Mouse (Mus musculus): ENCODE data around the gene Clpx. TPM values are rescaled to one million over a fixed set of nuclear protein-coding genes. Genes with fewer than 3 reads are reported as not detected.

Clpx gene
- 47.4 and 54.7 TPM in 2 replicates for polyA plus RNA-seq (2016; fragmentation: Nextera tagmentation; extraction: Ambion mirVana)

DNA sequence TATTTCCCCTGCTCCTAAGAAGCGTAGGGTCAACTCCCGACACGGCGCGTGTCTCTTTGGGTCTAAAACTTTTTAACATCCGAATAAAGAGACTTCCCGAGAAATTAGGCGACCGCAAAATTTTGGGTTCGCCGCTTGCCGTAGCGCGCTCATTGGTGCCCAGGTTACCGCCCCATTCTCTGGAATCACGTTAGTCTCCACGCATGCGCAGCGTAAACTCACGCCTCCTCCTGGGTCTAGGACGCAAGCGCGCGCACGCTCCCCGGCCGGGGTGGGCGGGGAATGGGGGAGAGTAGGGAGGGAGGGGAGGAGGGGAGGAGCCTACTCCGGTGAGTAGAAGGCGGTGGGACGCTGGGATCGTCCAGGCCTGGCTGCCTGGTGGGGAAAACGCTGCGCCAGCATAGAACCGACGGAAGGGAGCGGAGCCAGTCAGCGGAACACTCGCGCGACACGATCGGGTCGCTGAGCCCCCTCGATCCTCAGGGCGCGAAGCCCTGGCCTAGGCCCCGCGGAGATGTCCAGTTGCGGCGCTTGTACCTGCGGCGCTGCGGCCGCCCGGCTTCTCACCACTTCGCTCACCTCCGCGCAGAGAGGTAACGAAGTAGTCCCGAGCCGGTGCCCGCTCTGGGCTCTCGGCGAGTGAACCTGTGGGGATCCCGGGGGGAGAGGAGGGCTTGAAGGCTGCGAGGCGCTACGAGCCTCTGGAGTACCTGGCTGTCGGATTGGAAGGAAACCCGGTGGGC lies at the start of gene Clpx:
Clpx (plus strand) TSS at position 288 of the 743 bp plus-strand sequence.
- H3K4me1 ChIP-seq = peaks cover 20% of the 10 kb centered on the region
- 0 out of 2 replicates have a peak, but pooled peaks cover 3% of the 10 kb centered on the region for H3K36me3 ChIP-seq
- peak within 1 kb of the TSS; percentile 95 for H3K4me3 ChIP-seq
- H3K9ac ChIP-seq = peak within 1 kb of the TSS; percentile 96
- under 1% methylated on average over 70 of the region's 71 CpGs for WGBS
- H3K27me3 ChIP-seq = no peaks in the 10 kb centered on the region
- peak within 1 kb of the TSS; percentile 88 for H3K4me2 ChIP-seq (replicated peaks)
- ATAC-seq (ENCODE audit: low FRiP score) = peak; percentile 97
- H3K27ac ChIP-seq = peak within 1 kb of the TSS; percentile 91
- no peaks in the 10 kb centered on the region for H3K9me3 ChIP-seq (replicated peaks)

DNA sequence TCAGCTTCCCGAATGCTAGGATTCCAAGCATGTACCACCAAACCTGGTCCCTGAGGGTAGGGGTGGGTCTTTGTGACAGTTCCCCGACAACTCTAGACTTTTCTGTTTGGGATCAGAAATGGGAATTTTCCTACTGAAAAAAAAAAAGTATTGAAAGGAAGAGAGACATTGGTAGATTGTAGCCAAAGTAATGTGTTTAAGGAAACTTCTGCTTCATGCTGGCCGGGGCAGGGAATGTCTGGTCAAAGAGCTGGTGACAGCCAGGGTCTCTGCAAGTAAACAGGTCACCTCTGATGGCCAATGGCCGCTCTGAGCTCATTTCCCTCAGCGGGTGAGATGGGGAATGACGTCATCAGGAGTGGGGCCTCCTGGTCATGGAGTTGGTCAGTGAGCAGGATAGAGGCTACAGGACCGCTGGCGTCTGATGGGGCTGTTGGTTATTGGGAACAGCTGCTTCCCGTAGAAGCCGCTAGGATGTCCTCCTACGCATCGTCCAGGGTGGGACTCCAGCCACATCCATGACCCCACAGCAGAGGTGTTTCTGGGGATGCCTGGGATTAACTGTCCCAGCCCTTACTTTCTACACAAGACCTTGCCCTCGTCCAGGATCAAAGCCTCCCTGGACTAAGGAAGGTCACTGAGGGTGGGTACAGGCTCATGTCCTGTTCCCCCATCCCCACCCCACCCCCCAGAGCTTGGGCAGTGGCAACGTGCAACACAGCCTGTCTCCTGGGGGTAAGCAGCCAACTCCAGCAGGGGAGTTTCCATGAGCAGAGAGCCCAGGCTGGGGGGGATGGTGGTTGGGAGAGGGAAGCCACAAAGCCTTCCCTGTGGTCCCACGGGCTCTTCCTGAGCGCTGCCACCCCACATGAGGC lies 46.3 kb upstream of the Clpx start:
- no peak for ATAC-seq (ENCODE audit: low FRiP score)
- Histone ChIP-seq H3K9ac (no peak overlapping the region), H3K4me1 (no peaks in the 10 kb centered on the region), H3K9me3 (replicated peaks) (no peaks in the 10 kb centered on the region), H3K36me3 (no peaks in the 10 kb centered on the region), H3K27ac (no peak overlapping the region), H3K4me2 (replicated peaks) (no peak overlapping the region), H3K27me3 (no peaks in the 10 kb centered on the region), H3K4me3 (no peak overlapping the region)
- WGBS = 78% methylated on average over 16 of the region's 16 CpGs

DNA sequence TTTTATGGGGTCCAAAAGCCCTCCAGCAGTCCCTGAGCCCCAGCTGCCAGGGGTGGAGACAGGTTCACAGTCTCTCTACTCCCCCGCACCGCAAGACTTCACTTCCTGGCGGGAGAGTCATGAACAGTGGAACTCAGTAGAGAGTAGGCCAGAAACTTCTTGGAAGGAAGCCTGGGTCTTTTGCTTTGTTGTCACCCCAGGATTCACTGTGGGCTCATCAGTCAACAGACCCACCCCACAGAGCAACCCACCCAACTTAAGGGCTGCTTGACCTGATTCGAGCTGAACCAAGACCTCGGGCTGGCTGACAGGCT lies 45.7 kb upstream of the Clpx start:
- 84% methylated on average over 5 of the region's 5 CpGs for WGBS
- H3K4me3 ChIP-seq = no peak overlapping the region

DNA sequence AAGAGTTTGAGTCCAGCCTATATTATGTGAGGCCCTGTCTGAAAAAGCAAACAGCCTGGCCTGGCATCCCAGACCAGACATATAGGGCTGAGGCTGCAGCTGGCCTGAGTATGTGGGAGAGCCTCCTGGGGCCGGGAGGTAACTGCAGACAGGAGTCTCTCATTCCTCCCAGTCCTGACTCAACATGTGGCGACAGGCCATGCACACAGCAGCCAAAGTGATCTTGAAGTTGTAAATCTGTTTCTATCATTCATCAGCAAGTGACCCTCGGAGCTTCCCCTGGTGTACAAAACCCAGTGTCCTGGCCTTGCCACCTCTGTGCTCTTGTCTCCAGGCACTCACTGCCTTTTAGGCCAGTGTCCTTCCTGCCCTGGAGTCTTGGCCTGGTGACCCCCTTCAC lies 42.0 kb upstream of the Clpx start:
- H3K27me3 ChIP-seq = no peaks in the 10 kb centered on the region
- H3K9ac ChIP-seq = no peak overlapping the region
- no peaks in the 10 kb centered on the region for H3K4me1 ChIP-seq
- no peak overlapping the region for H3K4me2 ChIP-seq (replicated peaks)
- no peaks in the 10 kb centered on the region for H3K36me3 ChIP-seq
- H3K9me3 ChIP-seq (replicated peaks) = no peaks in the 10 kb centered on the region
- ATAC-seq (ENCODE audit: low FRiP score) = no peak
- no peak overlapping the region for H3K4me3 ChIP-seq
- H3K27ac ChIP-seq = no peak overlapping the region
- WGBS = 85% methylated on average over 3 of the region's 3 CpGs

More for the DNA sequence above, 45.7 kb upstream of the Clpx start:
- Histone ChIP-seq H3K9ac (no peak overlapping the region), H3K4me1 (no peaks in the 10 kb centered on the region), H3K27ac (no peak overlapping the region), H3K4me2 (replicated peaks) (no peak overlapping the region), H3K36me3 (no peaks in the 10 kb centered on the region), H3K27me3 (no peaks in the 10 kb centered on the region), H3K9me3 (replicated peaks) (no peaks in the 10 kb centered on the region)
- ATAC-seq (ENCODE audit: low FRiP score) = no peak

DNA sequence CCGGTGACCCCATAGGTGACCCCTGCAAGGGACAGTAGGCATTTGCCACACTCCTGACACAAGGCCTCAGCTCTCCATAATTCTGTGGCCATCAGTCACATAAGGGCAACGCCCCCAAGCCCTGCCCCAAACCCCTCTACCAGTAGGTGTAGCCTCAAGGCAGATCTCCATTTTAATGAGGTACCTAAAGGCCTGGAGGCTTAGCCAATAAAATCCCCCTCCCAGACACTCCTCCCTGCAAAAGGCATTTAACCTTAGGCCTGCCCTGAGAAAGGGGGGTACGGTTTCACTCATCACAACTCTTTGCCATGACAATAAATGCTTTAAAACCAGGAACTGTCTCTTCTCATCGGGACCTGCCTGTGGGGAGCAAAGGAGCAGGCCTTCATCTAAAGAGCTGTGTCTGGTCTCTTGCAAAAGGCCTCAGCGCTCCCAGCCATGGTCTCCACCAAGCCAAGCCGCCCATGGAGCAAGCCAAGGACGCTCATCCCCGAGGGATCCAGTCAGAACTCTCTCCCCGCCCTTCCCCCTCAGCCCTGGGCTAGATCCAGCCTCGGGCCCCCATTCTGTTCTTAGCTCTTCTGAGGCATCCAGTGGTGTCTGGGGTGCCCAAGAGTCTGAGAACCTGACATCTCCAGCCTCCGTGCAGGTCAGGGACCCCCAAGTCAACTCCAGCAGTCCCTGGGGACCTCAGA lies 38.0 kb upstream of the Clpx start:
- no peaks in the 10 kb centered on the region for H3K4me1 ChIP-seq
- WGBS = 70% methylated on average over 11 of the region's 11 CpGs
- no peak overlapping the region for H3K4me3 ChIP-seq
- 0 out of 2 replicates have a peak, but pooled peaks cover 2% of the 10 kb centered on the region for H3K27me3 ChIP-seq
- no peak overlapping the region for H3K27ac ChIP-seq
- H3K36me3 ChIP-seq = no peaks in the 10 kb centered on the region
- no peaks in the 10 kb centered on the region for H3K9me3 ChIP-seq (replicated peaks)
- no peak overlapping the region for H3K4me2 ChIP-seq (replicated peaks)
- no peak overlapping the region for H3K9ac ChIP-seq
- ATAC-seq (ENCODE audit: low FRiP score) = no peak

DNA sequence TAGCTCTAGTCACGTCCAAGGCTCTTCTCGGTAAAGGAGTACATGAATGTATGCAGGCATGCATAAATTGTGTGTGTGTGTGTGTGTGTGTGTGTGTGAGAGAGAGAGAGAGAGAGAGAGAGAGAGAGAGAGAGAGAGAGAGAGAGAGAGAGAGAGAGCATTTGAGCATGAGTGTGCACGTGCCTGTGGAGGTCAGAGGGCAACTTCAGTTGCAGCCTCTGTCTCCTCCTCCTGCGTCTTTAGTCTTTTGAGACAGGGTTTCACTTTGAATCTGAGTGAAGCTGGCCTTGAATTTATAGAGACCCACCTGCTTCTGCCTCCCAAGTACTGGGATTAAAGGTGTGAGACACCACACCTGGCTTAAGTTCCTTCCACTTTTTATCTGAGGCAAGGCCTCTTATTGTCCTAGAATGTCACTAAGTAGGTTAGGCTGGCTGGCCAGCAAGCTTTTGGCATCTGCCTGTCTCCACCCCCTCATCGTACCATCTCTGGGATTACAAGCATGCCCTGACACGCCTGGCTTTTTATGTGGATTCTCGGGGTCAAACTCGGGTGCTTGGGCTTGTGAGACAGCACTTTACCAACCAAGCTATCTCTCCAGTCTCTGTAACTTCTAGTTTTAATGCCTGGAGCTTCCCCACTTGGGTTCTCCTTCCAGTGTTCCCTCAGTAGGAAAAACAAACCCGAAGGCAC lies 36.7 kb upstream of the Clpx start:
- Histone ChIP-seq H3K4me3 (no peak overlapping the region), H3K4me2 (replicated peaks) (no peak overlapping the region), H3K27ac (no peak overlapping the region), H3K9ac (no peak overlapping the region), H3K4me1 (no peaks in the 10 kb centered on the region), H3K9me3 (replicated peaks) (no peaks in the 10 kb centered on the region), H3K27me3 (0 out of 2 replicates have a peak, but pooled peaks cover 2% of the 10 kb centered on the region), H3K36me3 (no peaks in the 10 kb centered on the region)
- WGBS = 75% methylated on average over 9 of the region's 9 CpGs
- ATAC-seq (ENCODE audit: low FRiP score) = no peak

DNA sequence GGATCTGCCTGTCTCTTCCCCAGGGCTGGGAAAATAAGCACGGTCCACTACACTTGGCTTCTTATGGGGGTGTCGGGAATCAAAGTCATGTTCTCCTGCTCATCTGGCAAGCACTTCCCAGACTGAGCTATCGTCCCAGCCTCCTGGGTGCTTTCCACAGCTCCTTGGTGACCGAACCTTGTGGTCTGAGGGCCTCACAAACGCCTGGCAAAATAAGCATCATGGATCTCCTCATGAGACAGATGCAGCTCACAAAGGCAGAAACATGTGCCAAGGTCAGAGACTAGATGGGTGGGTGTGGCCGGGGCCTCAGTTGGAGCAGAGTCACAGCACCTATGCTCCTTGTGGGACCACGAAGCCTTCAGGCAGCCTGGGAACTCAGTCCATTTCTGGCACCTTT lies 34.7 kb upstream of the Clpx start:
- no peak for ATAC-seq (ENCODE audit: low FRiP score)
- WGBS = 83% methylated on average over 7 of the region's 7 CpGs
- H3K36me3 ChIP-seq = no peaks in the 10 kb centered on the region
- H3K9me3 ChIP-seq (replicated peaks) = no peaks in the 10 kb centered on the region
- H3K27me3 ChIP-seq = 0 out of 2 replicates have a peak, but pooled peaks cover 2% of the 10 kb centered on the region
- no peak overlapping the region for H3K4me3 ChIP-seq
- no peak overlapping the region for H3K27ac ChIP-seq
- no peaks in the 10 kb centered on the region for H3K4me1 ChIP-seq
- no peak overlapping the region for H3K9ac ChIP-seq
- H3K4me2 ChIP-seq (replicated peaks) = no peak overlapping the region

DNA sequence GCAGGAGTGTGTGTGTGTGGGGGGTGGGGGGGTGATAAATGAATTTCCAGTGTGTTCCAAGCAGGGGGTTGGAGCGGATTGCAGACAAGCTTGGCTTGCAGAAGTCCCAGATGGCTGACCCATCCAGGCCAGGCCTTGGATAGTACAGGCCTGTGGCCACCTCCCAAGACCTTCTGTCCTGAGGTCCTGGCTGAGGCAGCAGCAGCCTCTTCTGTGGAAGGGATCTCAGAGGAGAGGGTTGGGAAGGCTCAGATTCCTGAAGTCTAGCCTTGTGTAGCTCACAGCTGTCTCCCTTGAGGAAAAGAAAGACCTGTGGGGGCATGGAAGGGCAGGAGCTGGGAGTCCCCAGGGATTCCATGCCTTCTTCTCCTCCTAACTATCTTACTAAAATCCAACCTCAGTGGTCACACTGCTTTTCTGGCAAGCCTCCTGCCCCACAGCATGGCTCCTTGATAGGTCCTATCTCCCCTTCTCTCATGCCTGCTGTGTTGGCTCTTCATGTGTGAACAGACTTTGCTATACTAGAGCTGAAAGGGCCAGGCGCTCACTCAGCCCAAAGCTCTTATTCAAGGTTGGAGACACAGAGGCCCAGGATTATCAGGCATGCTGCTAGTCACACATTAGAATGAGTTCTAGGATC lies 32.3 kb upstream of the Clpx start:
- Histone ChIP-seq H3K36me3 (no peaks in the 10 kb centered on the region), H3K4me2 (replicated peaks) (no peak overlapping the region), H3K4me1 (0 out of 2 replicates have a peak, but pooled peaks cover 8% of the 10 kb centered on the region), H3K27ac (no peak overlapping the region), H3K9me3 (replicated peaks) (no peaks in the 10 kb centered on the region), H3K4me3 (no peak overlapping the region), H3K27me3 (0 out of 2 replicates have a peak, but pooled peaks cover 2% of the 10 kb centered on the region), H3K9ac (no peak overlapping the region)
- ATAC-seq (ENCODE audit: low FRiP score) = no peak
- 95% methylated on average over 2 of the region's 2 CpGs for WGBS

DNA sequence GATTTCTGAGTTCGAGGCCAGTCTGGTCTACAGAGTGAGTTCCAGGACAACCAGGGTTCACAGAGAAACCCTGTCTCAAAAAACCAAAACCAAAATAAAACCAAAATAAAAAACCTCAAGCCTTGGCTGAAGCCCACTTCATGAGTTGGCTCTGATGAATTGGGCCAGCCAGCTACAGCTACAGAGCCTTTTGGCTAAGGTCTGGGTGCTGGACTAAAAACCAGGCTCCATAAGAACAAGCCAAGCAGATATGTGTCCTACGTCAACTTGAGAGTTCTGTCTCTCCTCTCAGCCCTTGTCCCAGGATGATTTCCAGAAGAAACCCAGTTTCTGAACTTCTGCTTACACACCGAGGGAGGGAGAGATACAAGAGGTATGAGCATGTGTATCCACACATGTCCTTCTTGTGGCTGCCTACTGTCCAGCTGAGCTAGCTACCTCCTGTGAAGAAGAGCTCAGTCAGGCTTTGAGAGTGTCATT lies 31.4 kb upstream of the Clpx start:
- no peak overlapping the region for H3K27ac ChIP-seq
- 0 out of 2 replicates have a peak, but pooled peaks cover 2% of the 10 kb centered on the region for H3K27me3 ChIP-seq
- H3K9me3 ChIP-seq (replicated peaks) = no peaks in the 10 kb centered on the region
- H3K4me3 ChIP-seq = no peak overlapping the region
- H3K4me2 ChIP-seq (replicated peaks) = no peak overlapping the region
- ATAC-seq (ENCODE audit: low FRiP score) = no peak
- H3K36me3 ChIP-seq = no peaks in the 10 kb centered on the region
- 90% methylated on average over 3 of the region's 3 CpGs for WGBS
- H3K9ac ChIP-seq = no peak overlapping the region
- peaks cover 10% of the 10 kb centered on the region for H3K4me1 ChIP-seq

DNA sequence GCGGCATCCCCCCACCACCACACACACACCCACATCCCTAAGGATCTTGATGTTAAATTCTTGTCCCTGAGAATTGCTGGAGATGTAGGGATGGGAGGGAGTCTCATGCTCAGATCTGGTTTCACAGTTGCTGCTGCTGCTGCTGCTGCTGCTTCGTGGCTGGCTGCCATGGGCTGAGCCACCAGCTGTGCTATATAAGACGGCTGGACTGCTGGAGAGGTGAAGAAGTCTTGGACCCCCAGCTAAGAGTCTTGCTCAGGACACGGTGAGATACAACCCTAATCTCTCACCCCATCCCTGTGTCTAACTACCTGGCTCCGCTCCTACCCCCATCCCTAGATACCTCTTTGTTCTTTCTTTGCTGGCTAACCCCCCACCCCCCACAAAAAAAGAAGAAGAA lies 29.1 kb upstream of the Clpx start, which contains the start of gene Cilp:
Cilp (plus strand) TSS at position 222 of the 400 bp plus-strand sequence.
- Histone ChIP-seq H3K9ac (no peak within 1 kb of the TSS), H3K27ac (no peak within 1 kb of the TSS), H3K9me3 (replicated peaks) (no peaks in the 10 kb centered on the region), H3K27me3 (no peaks in the 10 kb centered on the region; the same call in 1 of the 2 replicates), H3K4me1 (peaks cover 19% of the 10 kb centered on the region), H3K4me3 (no peak within 1 kb of the TSS), H3K36me3 (no peaks in the 10 kb centered on the region), H3K4me2 (replicated peaks) (no peak within 1 kb of the TSS)
- 54% methylated on average over 5 of the region's 5 CpGs for WGBS
- no peak for ATAC-seq (ENCODE audit: low FRiP score)
